Mouse (Mus musculus): ENCODE data around the gene Rai14. TPM values are rescaled to one million over a fixed set of nuclear protein-coding genes. Genes with fewer than 3 reads are reported as not detected.

The Rai14 gene
- polyA plus RNA-seq, 2 experiments = 2.9 to 3.7 TPM

DNA sequence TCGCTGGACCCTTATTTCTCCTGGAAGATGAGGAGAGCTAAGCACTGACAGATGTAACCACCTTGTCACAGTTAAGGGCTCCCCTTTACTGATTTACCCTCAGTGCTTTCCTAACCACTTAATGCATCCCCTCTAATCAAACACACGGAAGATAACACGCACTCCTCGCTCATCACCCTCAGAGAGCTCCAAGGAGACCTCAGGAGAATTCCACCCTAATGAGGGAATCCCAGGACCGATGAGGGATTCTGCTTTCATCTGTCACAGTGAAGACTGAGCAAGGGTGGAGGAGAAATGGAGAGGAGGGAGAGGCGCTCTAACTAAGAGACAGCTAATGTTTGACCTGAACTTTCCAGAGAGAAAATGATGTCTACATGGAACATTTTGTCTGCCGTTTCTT, 44.3 kb downstream of the Rai14 start:
- H3K9me3 ChIP-seq (ENCODE audit: control insufficient read depth, low read length) = no peaks in the 10 kb centered on the region
- DNase-seq (ENCODE audit: low read depth in 3 of 3, low spot score in 3 of 3) (no peak), ATAC-seq (ENCODE audit: insufficient read depth) (no peak)
- H3K9ac ChIP-seq (replicated peaks) = no peak overlapping the region
- peaks cover 0 to 8% of the 10 kb centered on the region in 2 experiments; a peak in 1 of 4 replicates for H3K4me1 ChIP-seq (replicated peaks; ENCODE audit: control insufficient read depth in 2 of 2, insufficient read depth in 2 of 2, low read length in 1 of 2)
- TF ChIP-seq CTCF (IDR thresholded peaks at IDR 0.05; ENCODE audit: low read depth) = no peak
- no peaks in the 10 kb centered on the region for H3K36me3 ChIP-seq (replicated peaks; ENCODE audit: control insufficient read depth, insufficient read depth, low read depth)
- 63% methylated on average over 7 of the region's 7 CpGs for WGBS (ENCODE audit: insufficient replicate concordance)
- H3K27ac ChIP-seq = no peak overlapping the region
- H3K4me2 ChIP-seq (ENCODE audit: low read depth) = no peak overlapping the region
- H3K27me3 ChIP-seq (ENCODE audit: control insufficient read depth, insufficient read depth, low read length) = no peaks in the 10 kb centered on the region
- H3K4me3 ChIP-seq (ENCODE audit: insufficient read depth in 1 of 2, low read depth in 2 of 2, low read length in 2 of 2) = no peak overlapping the region

GRCm38 (mm10) chr15:10668120-10668900, 46.1 kb downstream of the Rai14 start:
- no peak overlapping the region for H3K4me2 ChIP-seq (ENCODE audit: low read depth)
- 69% methylated on average over 10 of the region's 10 CpGs for WGBS (ENCODE audit: insufficient replicate concordance)
- no peak overlapping the region for H3K9ac ChIP-seq (replicated peaks)
- H3K27me3 ChIP-seq (ENCODE audit: control insufficient read depth, insufficient read depth, low read length) = no peaks in the 10 kb centered on the region
- H3K4me1 ChIP-seq (replicated peaks; ENCODE audit: control insufficient read depth in 2 of 2, insufficient read depth in 2 of 2, low read length in 1 of 2) = peaks cover 0 to 8% of the 10 kb centered on the region in 2 experiments; a peak in 2 of 4 replicates
- no peak overlapping the region for H3K27ac ChIP-seq
- TF ChIP-seq EP300 (IDR thresholded peaks at IDR 0.05; ENCODE audit: low read depth) (no peak), CTCF (IDR thresholded peaks at IDR 0.05; ENCODE audit: low read depth) (no peak)
- H3K9me3 ChIP-seq (ENCODE audit: control insufficient read depth, low read length) = no peaks in the 10 kb centered on the region
- ATAC-seq (ENCODE audit: insufficient read depth) (no peak), DNase-seq (ENCODE audit: low read depth in 3 of 3, low spot score in 3 of 3) (no peak)
- no peak overlapping the region for H3K4me3 ChIP-seq (ENCODE audit: insufficient read depth in 1 of 2, low read depth in 2 of 2, low read length in 2 of 2)
- H3K36me3 ChIP-seq (replicated peaks; ENCODE audit: control insufficient read depth, insufficient read depth, low read depth) = no peaks in the 10 kb centered on the region

- Histone ChIP-seq H3K4me3 (ENCODE audit: insufficient read depth in 1 of 2, low read depth in 2 of 2, low read length in 2 of 2) (no peak overlapping the region), H3K4me1 (replicated peaks; ENCODE audit: control insufficient read depth in 2 of 2, insufficient read depth in 2 of 2, low read length in 1 of 2) (peaks cover 0 to 8% of the 10 kb centered on the region in 2 experiments; a peak in 1 of 4 replicates), H3K36me3 (replicated peaks; ENCODE audit: control insufficient read depth, insufficient read depth, low read depth) (no peaks in the 10 kb centered on the region), H3K9ac (replicated peaks) (no peak overlapping the region), H3K27ac (no peak overlapping the region), H3K27me3 (ENCODE audit: control insufficient read depth, insufficient read depth, low read length) (no peaks in the 10 kb centered on the region), H3K4me2 (ENCODE audit: low read depth) (no peak overlapping the region), H3K9me3 (ENCODE audit: control insufficient read depth, low read length) (no peaks in the 10 kb centered on the region)
- no peak for ATAC-seq (ENCODE audit: insufficient read depth)
- no peak for TF ChIP-seq EP300 (IDR thresholded peaks at IDR 0.05; ENCODE audit: low read depth)
- TF ChIP-seq CTCF (IDR thresholded peaks at IDR 0.05; ENCODE audit: low read depth) = no peak
- 61% methylated on average over 8 of the region's 8 CpGs for WGBS (ENCODE audit: insufficient replicate concordance)
- no peak for DNase-seq (ENCODE audit: low read depth in 3 of 3, low spot score in 3 of 3)
These were observed 48.6 kb downstream of the Rai14 start for GRCm38 (mm10) chr15:10665816-10666215.

GRCm38 (mm10) chr15:10664529-10664898, 49.9 kb downstream of the Rai14 start:
- Histone ChIP-seq H3K4me2 (ENCODE audit: low read depth) (no peak overlapping the region), H3K9me3 (ENCODE audit: control insufficient read depth, low read length) (no peaks in the 10 kb centered on the region), H3K4me3 (ENCODE audit: insufficient read depth in 1 of 2, low read depth in 2 of 2, low read length in 2 of 2) (no peak overlapping the region), H3K4me1 (replicated peaks; ENCODE audit: control insufficient read depth in 2 of 2, insufficient read depth in 2 of 2, low read length in 1 of 2) (peaks cover 0 to 8% of the 10 kb centered on the region in 2 experiments; a peak in 1 of 4 replicates), H3K27ac (no peak overlapping the region), H3K36me3 (replicated peaks; ENCODE audit: control insufficient read depth, insufficient read depth, low read depth) (no peaks in the 10 kb centered on the region), H3K27me3 (ENCODE audit: control insufficient read depth, insufficient read depth, low read length) (no peaks in the 10 kb centered on the region), H3K9ac (replicated peaks) (no peak overlapping the region)
- no peak for TF ChIP-seq CTCF (IDR thresholded peaks at IDR 0.05; ENCODE audit: low read depth)
- TF ChIP-seq EP300 (IDR thresholded peaks at IDR 0.05; ENCODE audit: low read depth) = no peak
- no peak for DNase-seq (ENCODE audit: low read depth in 3 of 3, low spot score in 3 of 3)
- ATAC-seq (ENCODE audit: insufficient read depth) = no peak
- WGBS (ENCODE audit: insufficient replicate concordance) = 64% methylated on average over 5 of the region's 5 CpGs

GRCm38 (mm10) chr15:10663793-10664528, 50.5 kb downstream of the Rai14 start:
- H3K4me2 ChIP-seq (ENCODE audit: low read depth) = no peak overlapping the region
- DNase-seq (ENCODE audit: low read depth in 3 of 3, low spot score in 3 of 3) = no peak

More at GRCm38 (mm10) chr15:10663793-10664528, 50.5 kb downstream of the Rai14 start:
- WGBS (ENCODE audit: insufficient replicate concordance) = 53% methylated on average over 5 of the region's 5 CpGs
- Histone ChIP-seq H3K27ac (no peak overlapping the region), H3K4me3 (ENCODE audit: insufficient read depth in 1 of 2, low read depth in 2 of 2, low read length in 2 of 2) (no peak overlapping the region), H3K27me3 (ENCODE audit: control insufficient read depth, insufficient read depth, low read length) (no peaks in the 10 kb centered on the region), H3K36me3 (replicated peaks; ENCODE audit: control insufficient read depth, insufficient read depth, low read depth) (no peaks in the 10 kb centered on the region), H3K9me3 (ENCODE audit: control insufficient read depth, low read length) (no peaks in the 10 kb centered on the region), H3K9ac (replicated peaks) (no peak overlapping the region), H3K4me1 (replicated peaks; ENCODE audit: control insufficient read depth in 2 of 2, insufficient read depth in 2 of 2, low read length in 1 of 2) (peaks cover 0 to 8% of the 10 kb centered on the region in 2 experiments; a peak in 1 of 4 replicates)
- TF ChIP-seq EP300 (IDR thresholded peaks at IDR 0.05; ENCODE audit: low read depth) (no peak), CTCF (IDR thresholded peaks at IDR 0.05; ENCODE audit: low read depth) (no peak)
- no peak for ATAC-seq (ENCODE audit: insufficient read depth)
